Mouse (Mus musculus) mouse embryonic stem cell (cell line): ENCODE measurements at regions not wholly inside any gene's neighbourhood (a gene's known extent, or its start where the extent isn't known, plus 50 kb on each side); places are given as distances from the start of the nearest gene placed in this dataset.
"Not testable (repeated sequence)": the region's sequence is repeated elsewhere in the genome, so short reads cannot be mapped to it uniquely, and the experiment has no call there.

ENCODE experiments used
- in situ Hi-C, 2 experiments: fragments of 300-500 bp; cut with MboI; formaldehyde crosslinking; loops; 1 replicate in 1 of 2; 3 replicates in 1 of 2; pipeline ENCODE4 v1.14.3; 2019 to 2020; ENCODE audit warnings: low sequenced_read_pairs in 2 of 2, low pct_unique_long_range_greater_than_20kb in 1 of 2, mixed read lengths in 1 of 2; ENCODE audit not compliant: unreplicated experiment in 1 of 2

GRCm38 (mm10) chr16:73679804-73680203 is 731.8 kb downstream of the Robo2 start:
- in situ Hi-C loops: no loop called here

- in situ Hi-C loops: no loop called here
These were observed 741.1 kb downstream of the Robo2 start for GRCm38 (mm10) chr16:73670516-73670915.

- in situ Hi-C loops: no loop called here
These were observed 758.5 kb downstream of the Robo2 start for GRCm38 (mm10) chr16:73652976-73653690.

GRCm38 (mm10) chr16:73647201-73647782 is 764.3 kb downstream of the Robo2 start:
- in situ Hi-C loops: no loop called here

GRCm38 (mm10) chr16:73613017-73613416 is 798.6 kb downstream of the Robo2 start:
- in situ Hi-C loops: no loop called here

GRCm38 (mm10) chr16:73591421-73591820 is 820.2 kb downstream of the Robo2 start:
- in situ Hi-C loops: no loop called here

- in situ Hi-C loops: no loop called here
These were observed 850.4 kb downstream of the Robo2 start for GRCm38 (mm10) chr16:73561216-73561615.

- in situ Hi-C loops: no loop called here
These were observed 854.7 kb downstream of the Robo2 start for GRCm38 (mm10) chr16:73556940-73557339.

- in situ Hi-C loops: no loop called here
These were observed 868.0 kb downstream of the Robo2 start for GRCm38 (mm10) chr16:73543651-73544050.

- in situ Hi-C loops: no loop called here
These were observed 873.6 kb downstream of the Robo2 start for GRCm38 (mm10) chr16:73538040-73538439.

- in situ Hi-C loops: no loop called here
These were observed 874.1 kb downstream of the Robo2 start for GRCm38 (mm10) chr16:73537541-73537940.

GRCm38 (mm10) chr16:73530191-73530590 is 881.4 kb downstream of the Robo2 start:
- in situ Hi-C loops: no loop called here

- in situ Hi-C loops: not testable (repeated sequence)
These were observed 888.7 kb downstream of the Robo2 start for GRCm38 (mm10) chr16:73522931-73523330.

GRCm38 (mm10) chr16:73504759-73505158 is 906.9 kb downstream of the Robo2 start:
- in situ Hi-C loops: no loop called here

- in situ Hi-C loops: no loop called here
These were observed 912.9 kb downstream of the Robo2 start for GRCm38 (mm10) chr16:73498636-73499208.

- in situ Hi-C loops: no loop called here
These were observed 928.3 kb downstream of the Robo2 start for GRCm38 (mm10) chr16:73483214-73483856.

GRCm38 (mm10) chr16:73482176-73482575 is 929.4 kb downstream of the Robo2 start:
- in situ Hi-C loops: no loop called here

GRCm38 (mm10) chr16:73473502-73473901 is 938.1 kb downstream of the Robo2 start:
- in situ Hi-C loops: no loop called here

GRCm38 (mm10) chr16:73471547-73471946 is 940.1 kb downstream of the Robo2 start:
- in situ Hi-C loops: no loop called here
